Mouse (Mus musculus) adrenal gland, adult 18-20 months (tissue): Measurements from ENCODE around the gene Rnft1. TPM values are rescaled to one million over a fixed set of nuclear protein-coding genes. Genes with fewer than 3 reads are reported as not detected.
"Not testable (repeated sequence)": the region's sequence is repeated elsewhere in the genome, so short reads cannot be mapped to it uniquely, and the experiment has no call there.

Experiments
- DNase-seq, 2 experiments: peaks; one replicate each; pipeline ENCODE4 v3.0.0; 2021 to 2022; ENCODE audit warnings: low spot score in 2 of 2
- total RNA-seq, 2 experiments: library from RNA; stranded (reverse); gene quantifications; 1 replicate in 1 of 2; 2 replicates in 1 of 2; pipeline ENCODE4 v1.2.3; 2021

Gene Rnft1
- total RNA-seq, 2 experiments from 2014 or later: 32.2 to 42.1 TPM

GRCm38 (mm10) chr11:86516620-86517019, 32.2 kb downstream of the Rnft1 start:
- no peak for DNase-seq

GRCm38 (mm10) chr11:86517229-86517628, 32.8 kb downstream of the Rnft1 start:
- DNase-seq: no peak

GRCm38 (mm10) chr11:86519751-86520150, 35.3 kb downstream of the Rnft1 start:
- DNase-seq: no peak

- no peak for DNase-seq
Measured at GRCm38 (mm10) chr11:86527528-86527927, 43.1 kb downstream of the Rnft1 start.

- no peak for DNase-seq
Measured at GRCm38 (mm10) chr11:86532834-86533233, 48.4 kb downstream of the Rnft1 start.

GRCm38 (mm10) chr11:86533302-86533701, 48.8 kb downstream of the Rnft1 start:
- not testable (repeated sequence) for DNase-seq

GRCm38 (mm10) chr11:86534201-86534910, 49.9 kb downstream of the Rnft1 start:
- DNase-seq: no peak

DNA sequence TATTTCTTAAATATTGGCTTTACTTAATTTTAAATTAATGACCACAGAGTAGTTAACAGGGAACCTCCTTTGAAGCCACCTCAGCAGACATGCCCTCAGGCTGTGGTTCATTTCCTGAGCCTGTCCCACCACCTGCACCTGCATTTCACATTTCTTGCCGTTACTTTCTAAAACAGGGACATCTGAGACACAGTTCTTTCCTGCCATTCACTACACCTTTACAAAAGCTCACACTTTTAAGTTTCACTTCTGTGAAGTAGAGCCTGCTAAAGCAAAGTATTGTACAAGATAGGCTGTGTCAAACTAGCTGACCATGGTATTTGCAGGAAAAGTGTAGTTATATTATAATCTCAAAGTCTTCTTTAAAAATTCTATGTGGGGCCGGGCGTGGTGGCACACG, 54.3 kb downstream of the Rnft1 start:
- DNase-seq: no peak

DNA sequence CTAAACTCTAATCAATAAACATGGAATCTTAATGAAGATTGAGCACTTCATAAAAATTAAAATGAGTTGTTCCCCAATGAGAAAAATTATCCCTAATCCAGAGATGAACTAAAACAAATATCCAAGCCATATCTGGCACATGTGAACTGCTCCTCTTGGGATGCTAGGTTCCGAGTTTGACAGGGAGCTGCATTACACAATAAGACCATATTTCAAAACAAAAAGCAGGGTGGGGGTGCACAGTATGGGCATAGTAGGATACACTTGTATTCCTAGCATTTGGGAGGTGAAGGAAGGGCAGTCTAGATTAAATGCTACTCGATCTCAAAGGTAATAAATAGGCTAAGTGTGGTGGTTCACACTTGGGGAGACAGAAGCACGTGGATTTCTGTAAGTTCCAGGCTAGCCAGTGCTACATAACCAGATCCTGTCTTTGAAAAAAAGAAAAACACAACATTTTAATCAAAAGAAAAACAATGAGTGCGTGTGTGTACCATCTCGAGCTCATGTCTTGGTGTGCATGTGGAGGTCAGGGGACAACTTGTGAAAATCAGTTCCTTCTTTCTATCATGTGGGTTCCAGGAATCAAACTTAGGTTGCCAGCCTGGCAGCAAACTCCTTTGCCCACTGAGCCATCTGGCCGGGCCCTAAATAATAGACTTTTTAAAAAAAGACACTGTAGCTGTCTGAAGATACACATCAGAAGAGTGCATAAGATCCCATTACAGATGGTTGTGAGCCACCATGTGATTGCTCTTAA, 55.4 kb downstream of the Rnft1 start:
- no peak for DNase-seq

DNA sequence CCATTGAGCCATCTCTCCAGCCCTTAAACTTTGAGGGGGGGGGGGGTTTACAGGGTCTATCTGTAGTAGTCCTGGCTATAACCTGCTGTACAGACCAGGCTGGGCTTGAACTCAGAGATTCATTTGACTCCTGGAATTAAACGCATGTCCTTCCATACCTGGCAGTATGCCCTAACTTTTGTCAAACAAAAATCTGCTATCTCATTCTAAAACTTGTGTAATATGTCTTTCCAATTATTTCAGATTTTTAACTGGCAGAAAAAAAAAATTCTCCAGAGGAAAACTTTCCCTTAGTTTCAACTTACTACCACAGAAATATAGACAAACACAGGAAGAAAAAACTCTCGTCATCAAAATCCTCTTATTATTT, 56.0 kb downstream of the Rnft1 start:
- no peak for DNase-seq

GRCm38 (mm10) chr11:86542851-86543250, 58.4 kb downstream of the Rnft1 start:
- DNase-seq: no peak

- DNase-seq: no peak
Measured at GRCm38 (mm10) chr11:86543960-86544638, 59.6 kb downstream of the Rnft1 start.

GRCm38 (mm10) chr11:86544639-86545299, 60.3 kb downstream of the Rnft1 start, which contains the start of the genes Rps6kb1 and Tubd1:
Gene Rps6kb1, minus strand, starts transcription at chr11:86544805.
Gene Tubd1, plus strand, starts transcription at chr11:86544991.
- peak; percentile 96 to 98 for DNase-seq

DNA sequence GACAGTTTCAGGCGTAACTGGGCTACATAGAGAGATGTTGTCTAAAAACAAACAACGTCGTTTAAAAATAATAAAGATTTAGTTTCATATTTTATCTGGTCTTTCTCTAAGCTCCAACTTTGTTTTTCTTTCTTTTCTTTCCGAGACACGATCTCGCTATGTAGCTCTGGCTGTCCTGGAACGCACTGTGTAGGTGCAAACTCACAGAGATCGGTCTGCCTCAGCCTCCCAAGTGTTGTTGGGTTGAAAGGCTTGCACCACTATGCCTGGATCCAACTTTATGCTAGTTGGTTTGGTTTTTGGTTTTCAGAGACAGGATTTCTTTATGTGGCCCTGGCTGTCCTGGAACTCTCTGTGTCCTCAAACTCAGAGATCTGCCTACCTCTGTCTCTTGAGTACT, 61.1 kb downstream of the Rnft1 start:
- DNase-seq: no peak

- no peak for DNase-seq
Measured at GRCm38 (mm10) chr11:86547412-86547811, 63.0 kb downstream of the Rnft1 start.

Other genes starting within 250 kb of the Rnft1 start
- 10 to 100 TPM; 21.6 to 23.1 TPM for gene Ints2, start 227.1 kb upstream of the Rnft1 start, total RNA-seq
- 10 to 100 TPM; 42.3 to 42.5 TPM for gene Med13, start 127.1 kb upstream of the Rnft1 start, total RNA-seq
- gene Rps6kb1, start 60.1 kb downstream of the Rnft1 start, total RNA-seq: 10 to 100 TPM; 31.9 to 43.7 TPM
- gene Tubd1, start 60.3 kb downstream of the Rnft1 start, total RNA-seq: 1 to 10 TPM; 6.2 to 7.7 TPM
- 100 to 1,000 TPM; 106 to 139 TPM for gene Vmp1, start 199.2 kb downstream of the Rnft1 start, total RNA-seq
- 10 to 100 TPM; 12.4 to 12.7 TPM for gene Ptrh2, start 199.3 kb downstream of the Rnft1 start, total RNA-seq